Mouse (Mus musculus) embryonic facial prominence, embryonic 12.5 days (tissue): ENCODE data around the gene Myh13. TPM values are rescaled to one million over a fixed set of nuclear protein-coding genes. Genes with fewer than 3 reads are reported as not detected.

Experiments used
- ATAC-seq: fragments of 200-750 bp; cut with Nextera tagmentation; 2 replicates; pipeline ENCODE4 v1.8.0; 2017; ENCODE audit not compliant: insufficient number of reproducible peaks, insufficient read depth, low FRiP score, low TSS enrichment
- H3K27ac ChIP-seq: fragments of 300-500 bp; sonication (generic); 2 replicates; pipeline ENCODE4 v1.5.1; 2016; ENCODE audit warnings: mild to moderate bottlenecking
- H3K27me3 ChIP-seq: fragments of 300-500 bp; sonication (generic); 2 replicates; pipeline ENCODE4 v1.6.1; 2016; ENCODE audit warnings: mild to moderate bottlenecking, moderate library complexity
- H3K36me3 ChIP-seq: fragments of 300-500 bp; sonication (generic); 2 replicates; pipeline ENCODE4 v1.6.1; 2016; ENCODE audit warnings: mild to moderate bottlenecking
- H3K4me1 ChIP-seq: fragments of 300-500 bp; sonication (generic); 2 replicates; pipeline ENCODE4 v1.6.1; 2016
- H3K4me2 ChIP-seq: fragments of 300-500 bp; sonication (generic); replicated peaks from 2 replicates; pipeline ENCODE4 v1.6.1; 2016; ENCODE audit warnings: mild to moderate bottlenecking, moderate library complexity
- H3K4me3 ChIP-seq: fragments of 300-500 bp; sonication (generic); 2 replicates; pipeline ENCODE4 v1.5.1; 2016; ENCODE audit warnings: mild to moderate bottlenecking
- H3K9ac ChIP-seq: fragments of 300-500 bp; sonication (generic); 2 replicates; pipeline ENCODE4 v1.6.1; 2016; ENCODE audit warnings: mild to moderate bottlenecking, moderate library complexity
- H3K9me3 ChIP-seq: fragments of 300-500 bp; sonication (generic); 2 replicates; pipeline ENCODE4 v1.6.1; 2016; ENCODE audit warnings: mild to moderate bottlenecking, moderate library complexity
- WGBS: fragments of 180-500 bp; shearing (Covaris S2); methylation state at CpG from one replicate; pipeline ENCODE4 v1.1.7; 2016; 5-methylcytosine and 5-hydroxymethylcytosine counted together
- polyA plus RNA-seq: library from polyadenylated mRNA; unstranded; fragments of >200 nt; fragmentation: Nextera tagmentation; extraction: Ambion mirVana; gene quantifications from 2 replicates; pipeline ENCODE4 v1.2.1, GENCODE M21; 2016

Gene Myh13
- polyA plus RNA-seq, 1 experiment from 2014 or later, result 0.12 TPM

DNA sequence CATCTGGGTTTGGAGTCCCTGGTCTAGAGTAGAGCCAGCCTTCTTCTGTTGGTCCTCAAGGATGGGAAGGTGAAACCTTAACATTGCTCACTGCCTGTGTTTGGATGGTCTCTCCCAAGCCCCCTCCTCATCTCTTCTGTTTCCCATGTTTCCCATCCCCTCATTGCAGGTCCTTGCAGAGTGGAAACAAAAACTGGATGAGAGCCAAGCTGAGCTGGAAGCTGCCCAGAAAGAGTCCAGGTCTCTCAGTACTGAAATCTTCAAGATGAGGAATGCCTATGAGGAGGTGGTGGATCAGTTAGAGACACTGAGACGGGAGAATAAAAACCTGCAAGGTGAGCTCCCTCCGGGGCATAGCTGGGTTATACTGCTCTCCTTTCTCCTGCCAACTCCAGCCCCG is 40.8 kb downstream of the Myh13 start:
- no peaks in the 10 kb centered on the region for H3K27me3 ChIP-seq
- no peak overlapping the region for H3K4me2 ChIP-seq
- WGBS, result 82% methylated on average over 3 of the region's 3 CpGs
- no peaks in the 10 kb centered on the region for H3K36me3 ChIP-seq
- H3K9ac ChIP-seq, result no peak overlapping the region
- H3K4me3 ChIP-seq, result no peak overlapping the region
- no peak overlapping the region for H3K27ac ChIP-seq
- H3K9me3 ChIP-seq, result no peaks in the 10 kb centered on the region
- no peak for ATAC-seq
- H3K4me1 ChIP-seq, result no peaks in the 10 kb centered on the region

DNA sequence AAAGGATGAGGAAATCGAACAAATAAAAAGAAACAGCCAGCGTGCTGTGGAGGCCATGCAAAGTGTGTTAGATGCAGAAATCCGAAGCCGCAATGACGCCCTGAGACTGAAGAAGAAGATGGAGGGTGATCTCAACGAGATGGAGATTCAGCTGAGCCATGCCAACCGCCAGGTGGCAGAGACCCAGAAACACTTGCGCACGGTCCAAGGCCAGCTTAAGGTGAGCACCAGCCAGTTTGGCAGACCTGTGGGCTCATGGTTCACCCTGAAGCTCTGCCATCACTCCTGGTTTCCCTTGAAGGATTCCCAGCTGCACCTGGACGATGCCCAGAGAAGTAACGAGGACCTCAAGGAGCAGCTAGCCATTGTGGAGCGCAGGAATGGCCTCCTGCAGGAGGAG is 43.1 kb downstream of the Myh13 start:
- H3K27me3 ChIP-seq, result no peaks in the 10 kb centered on the region
- no peaks in the 10 kb centered on the region for H3K36me3 ChIP-seq
- no peaks in the 10 kb centered on the region for H3K4me1 ChIP-seq
- H3K4me3 ChIP-seq, result no peak overlapping the region
- H3K4me2 ChIP-seq, result no peak overlapping the region
- no peaks in the 10 kb centered on the region for H3K9me3 ChIP-seq
- WGBS, result 92% methylated on average over 12 of the region's 12 CpGs
- no peak for ATAC-seq
- no peak overlapping the region for H3K27ac ChIP-seq
- no peak overlapping the region for H3K9ac ChIP-seq

DNA sequence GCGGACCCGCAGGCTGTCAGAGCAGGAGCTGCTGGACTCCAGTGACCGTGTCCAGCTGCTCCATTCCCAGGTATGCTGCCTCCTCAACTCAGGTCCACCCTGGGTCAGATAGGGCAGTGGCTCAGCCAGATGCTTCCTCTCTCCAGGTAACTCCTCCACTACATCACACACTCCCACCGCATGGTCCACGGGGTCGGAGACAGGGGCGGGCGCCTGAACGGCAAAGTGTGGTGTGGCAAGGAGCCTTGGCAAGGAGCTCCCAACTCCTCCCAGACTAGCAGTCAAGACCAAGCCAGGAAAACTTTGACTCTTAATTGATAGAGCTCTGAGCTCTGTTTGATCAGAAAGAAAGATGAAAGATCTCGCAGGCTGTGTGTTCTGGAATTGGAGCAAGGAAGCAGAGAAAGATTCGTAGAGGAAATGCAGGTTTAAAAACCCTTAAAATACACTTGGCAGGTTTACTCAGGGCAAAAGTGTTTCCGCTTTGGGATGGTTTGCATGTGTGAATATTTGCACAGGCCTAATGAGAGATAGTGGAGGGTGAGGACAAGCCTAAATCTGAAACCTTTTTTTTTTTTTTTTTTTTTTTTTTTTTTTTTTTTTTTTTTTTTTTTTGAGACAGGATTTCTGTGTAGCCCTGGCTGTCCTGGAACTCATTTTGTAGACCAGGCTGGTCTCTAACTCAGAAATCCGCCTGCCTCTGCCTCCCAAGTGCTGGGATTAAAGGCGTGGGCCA is 43.7 kb downstream of the Myh13 start:
- Histone ChIP-seq H3K4me2 (no peak overlapping the region), H3K4me1 (no peaks in the 10 kb centered on the region), H3K27ac (no peak overlapping the region), H3K9me3 (no peaks in the 10 kb centered on the region), H3K4me3 (no peak overlapping the region), H3K27me3 (no peaks in the 10 kb centered on the region), H3K36me3 (no peaks in the 10 kb centered on the region), H3K9ac (no peak overlapping the region)
- no peak for ATAC-seq
- WGBS, result 87% methylated on average over 14 of the region's 14 CpGs

DNA sequence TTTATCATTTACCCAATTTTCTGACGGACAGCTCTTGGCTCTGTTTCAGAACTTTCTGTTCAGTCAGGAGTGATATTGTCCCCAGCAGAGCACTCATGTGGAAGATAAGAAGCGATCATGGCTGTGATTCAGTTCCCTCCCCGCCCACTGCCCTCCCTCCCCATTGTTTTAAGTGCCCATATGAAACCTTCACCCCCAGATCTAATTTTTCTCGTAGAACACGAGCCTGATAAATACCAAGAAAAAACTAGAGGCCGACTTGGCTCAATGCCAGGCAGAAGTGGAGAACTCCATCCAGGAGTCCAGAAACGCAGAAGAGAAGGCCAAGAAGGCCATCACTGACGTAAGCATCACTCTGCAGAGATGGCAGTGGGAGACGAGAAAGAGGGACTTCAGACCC is 45.5 kb downstream of the Myh13 start:
- Histone ChIP-seq H3K4me2 (no peak overlapping the region), H3K36me3 (no peaks in the 10 kb centered on the region), H3K4me3 (no peak overlapping the region), H3K27me3 (no peaks in the 10 kb centered on the region), H3K4me1 (no peaks in the 10 kb centered on the region), H3K27ac (no peak overlapping the region), H3K9me3 (no peaks in the 10 kb centered on the region), H3K9ac (no peak overlapping the region)
- no peak for ATAC-seq
- WGBS, result 75% methylated on average over 9 of the region's 9 CpGs

DNA sequence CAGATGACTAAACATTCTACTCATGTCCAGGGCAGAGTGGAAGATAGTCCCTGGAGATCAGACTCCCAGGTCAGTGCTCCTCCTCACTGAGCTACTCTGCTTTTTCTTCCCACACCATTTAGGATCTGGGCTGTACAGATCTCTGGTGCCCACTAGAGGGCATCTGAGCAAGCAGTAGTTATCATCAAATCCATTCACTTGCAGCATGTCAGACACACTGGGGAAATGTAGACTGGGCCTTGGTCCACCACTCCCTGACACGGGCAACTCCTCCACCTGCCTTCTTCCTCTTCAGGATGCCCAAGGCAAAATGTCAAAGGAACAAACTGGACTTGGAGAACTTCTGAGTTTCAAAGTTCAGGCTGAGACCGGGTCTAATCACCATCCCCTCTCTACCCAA is 51.9 kb downstream of the Myh13 start:
- no peaks in the 10 kb centered on the region for H3K36me3 ChIP-seq
- ATAC-seq, result no peak
- WGBS, result 62% methylated on average over 2 of the region's 2 CpGs

DNA sequence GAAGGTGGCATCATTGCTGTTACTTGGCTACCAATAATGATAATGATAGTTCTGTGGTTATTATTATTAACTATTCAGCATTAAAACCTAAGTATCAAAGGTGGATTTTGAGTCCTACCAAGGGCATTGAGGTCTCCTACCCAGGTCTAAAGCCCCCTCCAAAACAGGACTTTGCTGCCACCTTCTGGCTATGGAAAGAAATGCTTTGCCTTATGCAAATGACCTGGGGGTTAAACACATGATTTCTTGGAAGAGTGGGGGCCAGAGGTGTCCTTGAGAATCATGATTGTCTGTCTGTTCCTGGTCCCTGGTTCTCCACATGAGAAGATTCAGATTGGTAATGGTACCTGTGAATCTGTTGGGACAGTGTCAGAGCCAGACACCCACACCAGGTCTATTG is 54.9 kb downstream of the Myh13 start:
- Histone ChIP-seq H3K9ac (no peak overlapping the region), H3K4me2 (no peak overlapping the region), H3K27me3 (no peaks in the 10 kb centered on the region), H3K4me1 (0 out of 2 replicates have a peak, but pooled peaks cover 6% of the 10 kb centered on the region), H3K36me3 (no peaks in the 10 kb centered on the region), H3K9me3 (no peaks in the 10 kb centered on the region), H3K4me3 (no peak overlapping the region), H3K27ac (no peak overlapping the region)
- no peak for ATAC-seq

More for the DNA sequence above, 51.9 kb downstream of the Myh13 start:
- Histone ChIP-seq H3K9ac (no peak overlapping the region), H3K27me3 (no peaks in the 10 kb centered on the region), H3K9me3 (no peaks in the 10 kb centered on the region), H3K4me3 (no peak overlapping the region), H3K27ac (no peak overlapping the region), H3K4me2 (no peak overlapping the region), H3K4me1 (no peaks in the 10 kb centered on the region)

DNA sequence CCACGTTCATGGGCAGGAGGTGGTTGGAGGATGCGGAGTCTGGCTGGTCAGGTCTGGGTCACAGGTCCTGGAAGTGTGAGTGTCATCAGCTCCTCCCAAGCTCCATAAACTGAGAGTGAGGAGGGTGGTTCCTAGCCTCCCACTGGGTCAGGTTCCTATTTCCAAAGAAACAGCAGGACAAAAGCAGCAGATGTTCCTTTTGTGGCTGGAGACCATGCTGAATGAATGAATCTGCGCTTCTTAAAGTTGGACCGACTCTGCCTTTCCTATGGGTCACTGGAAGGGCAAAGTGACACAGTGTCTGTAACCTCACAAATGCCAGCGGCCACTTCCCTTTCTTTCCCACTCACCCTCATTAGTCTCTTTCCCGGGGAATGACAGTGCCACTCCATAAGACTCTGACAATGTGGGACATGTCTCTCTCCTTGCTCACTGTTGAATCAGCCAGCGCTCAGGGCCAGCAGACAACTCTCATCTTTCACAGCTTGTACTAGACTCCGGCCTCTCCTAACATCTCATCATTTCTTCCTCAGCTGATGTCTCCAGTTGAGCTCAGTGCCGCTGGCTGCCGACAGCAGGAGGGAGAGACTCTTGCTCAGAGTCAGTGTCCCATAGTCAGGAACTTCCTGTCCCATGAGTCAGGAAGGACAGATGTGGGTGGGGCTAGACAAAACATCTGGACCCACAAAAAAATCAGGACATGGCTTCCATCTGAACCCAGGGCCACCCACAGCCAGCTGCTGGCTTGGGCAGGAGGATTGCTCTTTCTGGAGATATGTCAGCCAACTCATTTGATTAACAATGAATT is 58.4 kb downstream of the Myh13 start:
- Histone ChIP-seq H3K27me3 (no peaks in the 10 kb centered on the region), H3K27ac (no peak overlapping the region), H3K9ac (no peak overlapping the region), H3K9me3 (no peaks in the 10 kb centered on the region), H3K4me3 (no peak overlapping the region), H3K4me1 (0 out of 2 replicates have a peak, but pooled peaks cover 6% of the 10 kb centered on the region), H3K36me3 (no peaks in the 10 kb centered on the region), H3K4me2 (no peak overlapping the region)
- 54% methylated on average over 10 of the region's 10 CpGs for WGBS
- no peak for ATAC-seq

DNA sequence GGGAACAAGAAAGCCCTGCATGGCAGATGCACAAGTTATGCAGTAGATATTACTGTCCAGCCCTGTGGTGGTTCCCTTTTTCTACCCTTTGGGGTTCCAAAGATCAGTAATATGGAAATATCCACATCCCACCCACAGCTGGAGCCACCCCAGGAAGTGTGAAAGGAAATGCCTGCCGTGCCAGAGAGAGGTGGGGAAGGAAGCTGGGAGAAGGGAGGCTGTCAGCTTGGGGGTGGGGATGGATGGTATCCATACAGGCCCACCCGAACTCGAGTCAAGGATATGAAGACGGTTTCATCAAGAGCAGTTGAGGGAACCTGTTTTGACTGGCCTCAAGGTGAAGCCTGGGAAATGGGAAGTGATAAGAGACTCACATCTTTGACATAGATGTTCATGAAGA is 60.4 kb downstream of the Myh13 start:
- ATAC-seq, result no peak
- no peaks in the 10 kb centered on the region for H3K9me3 ChIP-seq
- H3K27ac ChIP-seq, result no peak overlapping the region
- WGBS, result 75% methylated on average over 4 of the region's 4 CpGs
- H3K36me3 ChIP-seq, result no peaks in the 10 kb centered on the region
- H3K4me1 ChIP-seq, result 0 out of 2 replicates have a peak, but pooled peaks cover 6% of the 10 kb centered on the region
- no peak overlapping the region for H3K9ac ChIP-seq
- H3K27me3 ChIP-seq, result no peaks in the 10 kb centered on the region
- no peak overlapping the region for H3K4me3 ChIP-seq
- H3K4me2 ChIP-seq, result no peak overlapping the region

DNA sequence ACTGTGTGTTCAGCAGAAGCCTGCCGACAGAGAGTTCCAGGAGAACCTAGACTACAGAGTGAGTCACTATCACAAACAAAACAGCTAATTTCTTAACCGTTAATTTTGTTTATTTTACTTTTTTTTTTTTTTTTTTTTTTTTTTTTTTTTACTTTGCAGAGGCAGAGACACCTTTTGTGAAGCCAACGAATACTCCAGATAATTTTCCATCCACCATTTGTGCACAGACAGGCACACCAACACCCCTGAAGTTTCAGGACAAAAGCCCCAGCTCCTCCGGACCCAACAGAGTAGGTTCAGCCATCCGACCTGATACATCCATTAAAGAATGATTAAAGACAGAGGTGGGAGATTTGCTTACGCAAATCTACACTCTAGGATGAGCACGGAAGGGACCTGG is 63.2 kb downstream of the Myh13 start:
- Histone ChIP-seq H3K27me3 (0 out of 2 replicates have a peak, but pooled peaks cover 2% of the 10 kb centered on the region), H3K9me3 (no peaks in the 10 kb centered on the region), H3K4me3 (no peak overlapping the region), H3K4me2 (no peak overlapping the region), H3K27ac (no peak overlapping the region), H3K36me3 (no peaks in the 10 kb centered on the region), H3K9ac (no peak overlapping the region), H3K4me1 (0 out of 2 replicates have a peak, but pooled peaks cover 6% of the 10 kb centered on the region)
- no peak for ATAC-seq
- 85% methylated on average over 7 of the region's 7 CpGs for WGBS

DNA sequence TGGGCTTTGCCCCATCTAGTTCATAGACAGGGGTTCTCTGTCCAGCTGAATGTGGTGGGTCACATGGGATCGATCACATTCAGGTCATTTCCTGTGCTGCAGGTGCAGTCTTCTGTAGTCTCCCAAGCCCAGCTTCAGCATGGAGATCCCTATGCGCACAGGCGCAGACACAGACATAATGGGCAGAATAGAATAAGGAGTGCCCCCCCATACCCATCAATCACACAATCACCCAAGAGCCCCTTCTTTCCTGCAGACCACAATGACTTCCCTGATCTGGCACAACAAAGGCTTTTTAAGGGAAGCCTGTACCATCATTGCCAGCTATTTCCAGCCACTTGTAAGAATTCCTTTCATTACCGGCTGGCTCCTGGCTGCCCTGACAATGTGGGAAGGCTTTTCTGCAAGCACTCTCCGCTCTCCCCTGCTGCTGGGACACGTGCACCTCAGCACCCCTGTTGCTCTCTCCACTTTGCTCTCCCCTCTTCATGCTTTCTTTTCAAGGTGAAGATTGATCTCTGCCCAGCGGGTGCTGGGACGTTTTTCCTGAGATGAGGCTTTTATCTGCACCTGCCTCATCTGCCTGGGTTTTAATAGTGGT is 65.5 kb downstream of the Myh13 start:
- H3K4me3 ChIP-seq, result no peak overlapping the region

DNA sequence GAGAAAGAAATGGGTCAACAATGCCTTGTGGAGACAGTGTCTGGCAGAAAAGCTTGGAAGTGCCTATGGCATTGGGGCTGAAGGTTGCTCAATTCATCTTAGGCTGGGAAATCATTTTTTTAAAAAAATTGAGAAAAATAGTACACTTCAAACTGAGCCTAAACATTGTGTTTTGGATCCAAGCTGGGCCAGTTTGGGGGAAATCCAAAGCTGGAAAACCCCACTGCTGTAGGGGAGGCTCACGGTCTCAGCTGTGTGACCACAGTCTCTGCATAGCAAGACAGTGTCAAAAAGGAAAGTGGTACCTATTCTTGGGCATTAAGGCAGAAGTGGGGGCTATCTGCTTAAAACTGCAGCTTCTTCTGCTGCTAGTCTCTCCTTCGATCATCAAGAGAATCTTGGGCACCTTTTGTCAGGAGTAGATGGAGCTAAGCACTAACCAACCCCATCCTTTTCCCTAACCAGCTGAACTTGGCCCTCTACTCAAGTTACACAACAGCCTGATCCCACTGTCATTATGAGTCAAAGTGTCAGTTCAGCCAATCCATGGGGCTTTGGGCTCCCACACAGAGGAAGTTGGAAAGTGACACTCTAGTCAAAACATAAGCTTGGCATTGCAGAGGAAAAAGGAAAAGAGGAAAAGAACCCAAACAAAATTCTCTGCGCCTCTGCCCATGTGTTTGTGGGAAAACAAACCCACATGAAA is 69.4 kb downstream of the Myh13 start:
- no peak overlapping the region for H3K27ac ChIP-seq
- 0 out of 2 replicates have a peak, but pooled peaks cover 2% of the 10 kb centered on the region for H3K27me3 ChIP-seq
- no peak overlapping the region for H3K9ac ChIP-seq
- no peaks in the 10 kb centered on the region for H3K36me3 ChIP-seq
- H3K4me1 ChIP-seq, result no peaks in the 10 kb centered on the region
- H3K9me3 ChIP-seq, result no peaks in the 10 kb centered on the region
- H3K4me3 ChIP-seq, result no peak overlapping the region
- WGBS, result 76% methylated on average over 3 of the region's 3 CpGs
- ATAC-seq, result no peak
- no peak overlapping the region for H3K4me2 ChIP-seq

More for the DNA sequence above, 65.5 kb downstream of the Myh13 start:
- WGBS, result 38% methylated on average over 8 of the region's 8 CpGs
- H3K9me3 ChIP-seq, result no peaks in the 10 kb centered on the region
- H3K4me1 ChIP-seq, result no peaks in the 10 kb centered on the region
- no peak overlapping the region for H3K27ac ChIP-seq
- no peak overlapping the region for H3K9ac ChIP-seq
- H3K27me3 ChIP-seq, result 0 out of 2 replicates have a peak, but pooled peaks cover 2% of the 10 kb centered on the region
- no peak overlapping the region for H3K4me2 ChIP-seq
- no peaks in the 10 kb centered on the region for H3K36me3 ChIP-seq
- no peak for ATAC-seq
